Mouse (Mus musculus) cerebral cortex, adult 2 months (tissue): ENCODE data around the gene Fars2.

ENCODE experiments used
- WGBS: fragments of 180-500 bp; shearing (Covaris S2); methylation state at CpG from one replicate; pipeline ENCODE4 v1.1.7; 2018; 5-methylcytosine and 5-hydroxymethylcytosine counted together

Gene Fars2

DNA sequence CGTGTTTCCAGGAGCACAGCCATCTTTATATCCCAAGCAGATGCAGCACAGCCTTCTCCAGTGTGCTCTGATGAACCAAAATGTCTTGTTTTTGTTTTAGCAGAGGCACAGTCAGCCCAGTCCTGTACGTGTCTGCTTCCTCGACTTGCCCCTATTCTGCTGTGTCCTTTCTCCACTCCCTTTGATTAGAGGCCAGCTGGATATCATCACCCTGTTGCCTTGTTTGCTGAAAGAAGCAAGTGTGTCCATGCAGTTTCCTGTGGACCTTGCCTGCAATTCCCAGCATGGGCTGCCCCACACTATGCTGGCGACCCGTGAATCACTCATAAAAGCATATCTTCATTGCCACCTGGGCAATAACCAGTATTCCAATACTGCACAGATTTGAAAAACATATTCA lies 360.4 kb downstream of the Fars2 start:
- WGBS: 67% methylated on average over 5 of the region's 5 CpGs

DNA sequence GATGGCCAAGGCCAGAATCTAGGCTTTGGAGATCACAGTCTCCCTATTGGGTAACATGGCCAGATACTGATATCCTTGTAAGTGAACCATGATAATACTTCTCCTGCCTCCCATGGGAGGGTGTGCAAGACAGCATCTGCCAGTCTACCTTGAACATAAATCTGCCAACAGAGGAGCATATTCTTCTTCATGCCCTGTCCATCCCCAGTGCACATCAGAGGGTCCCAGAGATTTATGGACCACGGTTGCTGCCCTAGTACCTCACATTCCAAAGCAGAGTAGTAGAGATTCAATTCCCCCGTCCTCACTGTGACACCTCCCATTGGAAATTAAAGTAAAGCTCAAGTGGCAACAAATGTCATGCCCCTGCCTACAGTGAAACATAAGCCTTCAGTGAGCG lies 361.0 kb downstream of the Fars2 start:
- WGBS: 95% methylated on average over 3 of the region's 3 CpGs

DNA sequence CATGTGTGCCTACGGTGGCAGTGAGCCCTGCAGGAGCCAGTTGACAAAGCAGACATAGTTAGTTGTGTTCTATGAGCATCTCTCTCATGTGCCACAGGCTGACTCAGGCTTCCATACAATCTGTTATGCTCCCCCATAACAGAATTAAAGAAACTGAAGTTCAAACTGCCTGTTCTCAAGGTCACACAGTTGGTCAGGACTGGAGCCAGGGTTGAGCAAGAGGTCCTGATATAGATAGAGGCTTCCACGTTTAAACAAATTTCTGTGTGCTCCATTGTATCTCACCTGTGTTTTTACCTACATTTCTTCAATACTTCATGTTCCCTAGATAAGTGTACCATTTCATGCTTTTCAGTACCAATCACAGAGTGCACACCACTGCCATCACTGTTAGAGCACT lies 362.9 kb downstream of the Fars2 start:
- WGBS: 95% methylated on average over 2 of the region's 2 CpGs

DNA sequence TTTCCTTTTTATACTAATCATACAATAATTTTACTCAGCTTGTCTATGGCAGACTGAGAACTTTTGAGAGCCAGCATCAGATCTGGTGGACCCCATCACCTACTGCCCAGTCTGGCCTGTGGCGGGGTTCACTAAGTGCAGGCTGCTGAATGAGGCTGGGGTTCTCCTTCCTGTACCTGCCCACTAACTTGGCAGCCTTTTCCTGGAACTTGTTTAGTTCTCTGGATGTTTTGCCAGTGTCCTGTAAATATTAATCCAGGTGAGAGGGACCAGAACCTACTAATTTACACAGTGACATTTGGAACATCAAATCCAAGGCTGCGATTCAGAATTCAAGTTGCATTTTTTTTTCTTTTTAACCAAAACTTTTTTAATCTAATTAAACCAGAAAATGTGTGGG lies 367.2 kb downstream of the Fars2 start:
- 93% methylated on average over 2 of the region's 2 CpGs for whole genome bisulfite sequencing

DNA sequence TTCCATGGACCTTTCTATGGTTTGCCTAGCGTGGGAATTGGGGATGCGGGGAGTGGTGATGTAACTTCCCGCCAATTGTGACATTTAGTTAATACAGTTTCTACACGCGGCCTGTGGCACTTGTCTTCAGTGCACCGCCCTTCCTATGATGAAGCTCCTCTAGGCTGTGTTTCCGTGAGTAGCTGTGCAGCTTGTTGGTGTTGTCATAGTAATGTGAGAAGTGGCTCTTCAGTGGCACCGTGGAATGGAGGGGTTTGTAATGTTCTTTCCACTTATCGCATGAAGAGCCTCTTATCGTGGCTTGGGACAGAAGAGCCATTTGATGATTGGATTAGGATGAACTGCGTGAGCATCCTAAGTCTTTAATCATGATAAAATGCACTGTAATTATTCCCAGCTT lies 369.5 kb downstream of the Fars2 start:
- WGBS: 94% methylated on average over 11 of the region's 11 CpGs

DNA sequence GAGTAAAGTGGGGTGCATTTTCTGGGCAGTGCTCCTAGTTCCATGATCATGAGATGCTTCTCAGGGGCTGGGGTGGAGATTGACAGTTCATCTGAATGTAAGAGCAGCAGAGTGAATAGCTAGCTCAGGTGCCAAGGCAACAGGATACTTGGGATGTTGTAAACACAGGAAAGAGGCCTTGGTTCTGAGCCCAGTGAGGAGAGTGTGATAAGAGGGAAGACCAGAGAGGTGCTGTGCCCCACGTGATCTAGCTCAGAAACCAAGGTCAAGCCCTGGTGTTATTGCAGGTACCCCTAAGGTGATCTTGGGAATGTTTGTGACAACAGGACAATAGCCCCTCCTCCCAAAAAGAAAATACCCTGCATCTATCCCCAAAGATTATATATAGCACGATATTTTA lies 372.2 kb downstream of the Fars2 start:
- WGBS: 74% methylated on average over 2 of the region's 2 CpGs

DNA sequence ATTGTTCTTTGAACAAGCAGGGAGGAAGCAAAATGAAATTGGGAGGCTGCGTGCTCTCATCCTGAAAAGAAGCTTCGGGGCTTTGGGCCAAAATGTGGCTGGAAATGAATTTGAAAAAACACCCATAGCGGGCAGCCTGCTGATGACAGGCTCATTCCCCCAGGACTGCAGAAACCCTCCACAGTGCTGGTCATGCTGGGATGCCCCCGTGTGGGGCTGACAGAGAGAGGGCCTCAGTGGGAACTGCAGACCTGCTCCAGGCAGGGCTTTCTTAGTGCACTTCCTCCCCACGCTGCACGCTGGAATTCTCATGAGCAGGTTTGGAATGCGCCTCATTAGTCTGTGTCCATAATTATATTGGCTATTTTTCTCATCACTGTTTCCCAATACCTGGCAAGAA lies 373.4 kb downstream of the Fars2 start:
- 48% methylated on average over 7 of the region's 7 CpGs for WGBS

DNA sequence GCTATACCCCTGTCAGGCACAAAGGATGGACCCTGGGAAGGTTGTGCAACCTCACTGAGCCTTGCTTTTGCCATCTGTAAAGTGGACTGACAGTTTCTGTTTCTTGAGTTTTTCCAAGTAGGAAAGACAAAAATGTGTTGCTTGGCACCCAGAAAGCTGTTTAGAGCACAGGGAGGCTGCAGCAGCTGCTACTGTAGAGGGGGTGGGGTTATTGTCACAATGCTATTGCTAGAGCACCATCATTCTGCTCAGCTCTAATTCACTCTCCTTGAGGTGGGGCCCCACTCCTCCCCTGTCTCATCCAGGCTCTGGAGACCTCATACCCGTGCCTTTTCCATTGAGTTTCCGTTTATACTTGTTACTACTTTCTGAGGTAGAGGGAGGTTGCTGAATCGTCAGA lies 375.2 kb downstream of the Fars2 start:
- 43% methylated on average over 3 of the region's 3 CpGs for WGBS

DNA sequence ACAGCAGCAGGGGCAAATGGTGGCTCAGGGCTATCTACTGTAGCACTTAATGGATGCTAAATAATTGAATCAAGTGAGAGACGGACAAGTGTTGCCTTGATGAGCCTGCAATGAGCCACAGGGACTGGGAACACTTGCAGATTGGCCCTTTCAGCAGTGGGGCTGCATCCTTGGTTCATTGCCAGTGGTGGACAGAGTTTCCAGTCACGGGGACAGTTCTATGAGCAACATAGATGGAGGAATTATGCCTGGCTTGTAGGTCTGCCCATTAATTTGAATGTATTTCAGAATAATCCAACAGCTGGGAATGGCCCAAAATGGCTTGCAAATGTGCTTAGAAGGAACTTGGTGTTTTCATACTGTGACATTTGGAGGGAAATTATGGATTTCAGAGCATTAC lies 376.1 kb downstream of the Fars2 start:
- WGBS: 40% methylated on average over 2 of the region's 2 CpGs

DNA sequence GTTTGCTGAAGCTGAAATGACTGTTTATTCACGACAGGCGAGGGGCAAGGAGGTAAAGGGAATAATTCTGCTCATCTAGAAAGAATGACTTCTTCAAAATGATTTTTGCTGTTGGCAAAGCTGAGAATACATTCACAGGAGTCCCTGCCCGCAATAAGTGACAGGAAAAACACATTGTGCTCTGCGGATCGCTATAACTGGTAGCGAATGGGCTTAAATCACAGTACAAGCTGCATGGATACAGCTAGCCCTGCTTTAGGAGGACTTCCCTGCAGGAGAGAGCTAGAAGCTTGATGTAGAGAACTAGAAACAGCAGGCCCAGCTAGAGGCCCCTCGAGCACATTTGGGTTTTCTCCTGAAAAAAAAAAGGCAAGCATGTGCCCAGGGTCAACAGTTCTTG lies 376.6 kb downstream of the Fars2 start:
- 45% methylated on average over 7 of the region's 7 CpGs for WGBS

DNA sequence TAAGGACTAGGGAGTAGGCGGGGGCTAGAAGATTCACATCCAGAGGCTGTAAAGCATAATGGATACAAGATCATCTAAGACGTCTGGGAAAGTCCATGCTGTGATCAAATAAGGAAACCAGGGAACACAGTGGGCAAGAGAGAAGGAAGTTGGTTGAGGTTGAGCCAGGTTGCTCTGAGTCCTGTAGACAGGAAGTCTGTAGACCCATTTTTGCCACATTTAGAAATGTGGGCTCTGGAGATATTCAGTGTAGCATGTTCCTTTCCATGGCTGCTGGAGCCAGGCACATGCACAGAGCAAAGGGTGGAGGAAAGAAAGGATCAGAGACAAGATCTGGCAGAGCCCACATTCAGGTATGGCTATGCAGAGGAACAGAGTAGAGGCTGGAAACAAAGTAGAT lies 378.8 kb downstream of the Fars2 start:
- 79% methylated on average over 2 of the region's 2 CpGs for WGBS

DNA sequence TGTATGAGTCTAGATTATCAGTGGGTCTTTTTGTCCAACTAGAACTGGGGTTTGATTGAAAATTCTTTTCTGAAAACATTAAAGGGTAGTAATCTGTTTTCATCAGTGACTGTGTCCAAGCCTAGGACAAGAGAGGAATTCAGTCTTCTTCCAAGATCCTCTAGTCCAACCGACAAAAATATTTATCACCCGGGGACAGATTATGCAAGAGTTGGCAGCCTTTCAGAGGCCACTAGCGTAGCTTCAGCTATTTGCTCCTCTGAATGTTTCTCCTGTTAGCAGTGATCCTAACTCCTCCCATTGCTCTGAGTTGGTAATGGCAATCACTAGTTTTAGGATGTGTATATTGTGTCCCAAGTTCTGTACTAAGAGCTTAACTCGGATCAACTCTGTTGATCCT lies 380.1 kb downstream of the Fars2 start:
- 49% methylated on average over 4 of the region's 4 CpGs for WGBS

DNA sequence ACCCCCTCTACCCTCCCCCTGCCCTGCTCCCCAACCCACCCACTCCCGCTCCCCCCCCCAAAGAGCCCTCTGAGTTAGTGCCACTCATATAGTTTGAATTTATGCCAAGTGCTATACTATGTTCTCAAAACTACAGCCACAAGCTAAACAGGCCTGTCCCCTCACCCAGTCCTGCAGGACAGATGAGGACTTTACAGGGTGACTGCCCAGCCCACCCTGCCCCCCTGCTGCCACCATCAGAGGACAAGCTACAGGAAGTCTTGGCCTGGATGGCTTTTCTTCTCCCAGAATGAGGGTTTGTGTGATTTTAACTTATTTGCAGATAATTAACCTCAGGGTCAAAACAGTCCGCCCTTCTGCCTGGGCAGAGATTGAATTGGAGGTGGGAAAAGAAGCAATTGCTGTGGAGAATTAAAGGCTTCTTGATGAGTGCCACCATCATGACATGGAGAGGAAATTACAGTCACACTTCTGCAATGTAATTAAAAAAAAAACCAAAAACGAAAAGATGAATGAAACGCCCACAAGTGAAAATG lies 383.2 kb downstream of the Fars2 start:
- 69% methylated on average over 4 of the region's 4 CpGs for WGBS

DNA sequence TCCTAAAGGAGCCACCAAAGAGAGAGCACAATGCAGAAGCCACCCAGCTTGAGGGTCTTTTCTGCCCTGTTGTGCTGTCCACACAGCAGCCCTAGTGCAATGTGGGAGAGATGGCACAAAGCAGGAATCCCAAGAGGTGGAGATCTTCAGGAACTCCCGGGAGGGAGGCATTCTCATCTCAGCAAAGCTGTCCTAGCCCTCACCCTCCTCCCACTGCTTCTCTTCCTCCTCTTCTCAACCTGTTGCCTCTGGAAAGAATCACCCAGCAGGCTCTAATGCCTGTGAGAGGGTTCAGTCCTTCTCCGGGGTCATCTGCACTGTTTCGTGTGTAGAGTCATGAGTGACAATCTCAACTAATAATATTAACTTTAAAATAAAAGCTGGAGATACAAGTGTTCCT lies 386.3 kb downstream of the Fars2 start:
- WGBS: 49% methylated on average over 3 of the region's 3 CpGs

DNA sequence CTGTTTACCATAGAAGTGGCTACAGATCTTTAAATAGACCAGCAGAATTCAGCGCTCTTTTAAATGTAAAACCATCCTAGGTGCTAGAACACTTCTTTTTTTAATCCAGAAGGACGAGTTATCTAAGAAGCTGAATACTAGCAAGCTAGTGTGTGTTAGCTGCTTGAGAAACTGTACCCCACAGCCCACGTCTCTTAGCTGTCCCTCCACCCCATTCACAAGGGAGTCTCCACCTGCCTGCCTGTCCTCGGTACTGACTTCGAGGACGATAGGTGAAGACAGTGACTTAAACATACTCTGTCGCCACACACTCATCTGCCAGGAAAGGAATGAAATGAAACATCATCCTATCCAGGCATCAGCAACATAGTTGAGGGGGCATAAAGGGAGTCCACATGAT lies 386.8 kb downstream of the Fars2 start:
- WGBS: 55% methylated on average over 7 of the region's 7 CpGs

DNA sequence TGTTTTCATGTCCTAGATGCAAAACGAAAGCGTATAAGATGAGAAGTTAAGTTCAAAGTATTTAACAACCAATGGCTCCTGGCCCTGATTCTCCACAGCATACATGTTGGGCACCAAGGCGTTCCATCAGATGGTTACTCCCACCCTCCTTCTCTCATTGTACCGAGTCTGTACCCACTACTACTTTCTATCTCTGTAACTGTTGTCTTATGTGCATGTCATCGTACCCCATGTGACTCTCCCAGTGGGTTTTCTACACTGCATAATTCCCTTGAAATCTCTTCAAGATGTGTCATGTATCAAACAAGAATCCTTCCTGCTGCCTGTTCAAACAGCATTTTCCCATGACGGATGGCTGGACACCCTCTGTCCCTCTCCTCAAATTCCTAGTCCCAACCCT lies 388.5 kb downstream of the Fars2 start:
- WGBS: 56% methylated on average over 6 of the region's 6 CpGs

DNA sequence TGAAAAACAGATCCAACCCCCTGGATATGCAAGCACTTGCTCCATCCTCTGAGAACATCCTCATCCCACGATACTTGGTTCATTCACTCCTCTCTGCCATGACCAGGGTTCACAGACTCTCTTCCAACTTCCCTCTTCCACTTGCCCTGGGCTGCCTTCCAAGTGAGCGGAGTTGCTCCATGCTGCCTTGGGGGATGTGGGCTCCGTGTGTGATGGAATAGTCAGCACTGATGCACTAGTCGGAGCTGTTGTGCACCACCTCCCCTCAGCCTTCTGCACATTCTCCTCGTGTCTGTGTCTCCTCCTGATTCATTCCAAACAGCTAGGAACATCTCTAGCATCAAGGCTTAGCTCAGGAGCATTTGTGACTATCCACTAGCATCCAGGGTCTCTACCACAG lies 389.1 kb downstream of the Fars2 start:
- 22% methylated on average over 5 of the region's 5 CpGs for WGBS

DNA sequence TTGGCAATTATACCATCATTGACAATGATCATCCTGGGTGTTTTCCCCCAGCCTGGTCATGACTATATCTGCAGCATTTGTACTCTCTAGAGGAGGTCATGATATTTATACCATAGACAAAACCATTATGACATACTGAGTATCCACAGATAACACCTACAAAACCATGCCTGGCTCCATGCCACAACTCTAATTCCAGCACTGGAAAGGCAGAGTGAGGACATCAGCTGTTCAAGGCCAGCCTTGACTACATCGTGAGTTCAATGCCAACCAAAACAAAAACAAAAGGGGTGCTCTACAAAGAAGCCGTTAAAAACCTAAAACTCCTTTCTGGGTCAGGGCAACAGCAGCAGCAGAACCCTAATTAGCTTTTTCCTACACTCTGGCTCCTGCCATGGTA lies 392.9 kb downstream of the Fars2 start:
- WGBS: 34% methylated on average over 2 of the region's 2 CpGs

DNA sequence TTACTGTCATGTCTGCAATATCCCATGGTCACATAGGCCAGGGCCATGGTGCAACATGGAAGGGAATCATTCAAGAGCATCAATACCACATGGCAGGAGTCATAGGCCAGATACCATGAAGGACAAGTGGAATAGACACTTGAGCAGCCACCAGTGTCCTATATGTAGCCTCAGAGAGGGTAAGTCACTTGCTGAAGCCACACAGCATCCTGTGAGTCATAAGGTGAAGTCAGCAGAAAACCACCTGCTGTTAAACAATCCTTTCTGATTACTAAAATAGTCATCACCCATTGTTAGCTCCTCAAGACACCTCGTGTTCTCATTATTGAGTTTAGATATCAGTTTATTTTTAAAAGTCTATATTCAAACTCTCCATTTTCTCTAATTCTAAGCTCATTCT lies 395.9 kb downstream of the Fars2 start:
- 73% methylated on average over 1 of the region's 1 CpGs for WGBS

DNA sequence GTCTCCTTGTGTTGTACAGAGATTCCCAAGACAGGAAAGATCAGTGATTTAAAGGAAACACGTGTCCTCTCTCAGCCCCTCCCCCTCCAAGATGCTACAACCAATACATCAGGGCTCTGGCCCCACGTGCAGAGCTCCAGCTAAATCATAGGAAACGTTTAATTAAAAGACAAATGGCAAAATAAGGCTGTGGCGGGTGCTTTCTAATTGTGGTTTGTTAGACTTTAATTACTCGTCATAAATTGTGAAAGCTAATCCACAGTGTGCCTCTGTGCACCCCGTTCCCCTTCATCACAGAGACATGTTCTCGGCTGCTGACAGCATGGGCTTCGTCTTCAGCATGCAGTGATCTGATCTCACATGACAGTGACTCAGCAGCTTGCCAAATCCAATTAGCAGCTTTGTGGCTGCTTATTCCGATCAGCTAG lies 400.9 kb downstream of the Fars2 start:
- WGBS: 46% methylated on average over 9 of the region's 9 CpGs

DNA sequence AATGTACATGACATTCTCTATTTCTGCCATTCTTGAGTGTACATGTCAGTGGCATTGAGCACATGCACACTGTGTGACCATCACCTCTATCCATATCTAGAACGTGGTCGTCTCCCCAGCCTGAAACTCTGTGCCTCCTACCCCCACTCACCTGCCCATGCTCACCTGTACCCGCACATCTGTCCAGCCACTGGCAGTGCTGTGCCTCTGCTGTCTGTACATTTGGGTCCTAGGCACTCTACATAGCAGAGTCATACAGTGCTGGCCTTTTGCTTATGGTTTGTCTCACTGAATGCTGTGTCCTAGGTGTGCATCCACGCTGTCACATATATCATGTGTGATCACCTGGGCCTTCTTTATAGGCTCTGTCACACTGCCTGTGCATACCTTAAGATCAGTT lies 410.5 kb downstream of the Fars2 start:
- WGBS: 95% methylated on average over 4 of the region's 4 CpGs

DNA sequence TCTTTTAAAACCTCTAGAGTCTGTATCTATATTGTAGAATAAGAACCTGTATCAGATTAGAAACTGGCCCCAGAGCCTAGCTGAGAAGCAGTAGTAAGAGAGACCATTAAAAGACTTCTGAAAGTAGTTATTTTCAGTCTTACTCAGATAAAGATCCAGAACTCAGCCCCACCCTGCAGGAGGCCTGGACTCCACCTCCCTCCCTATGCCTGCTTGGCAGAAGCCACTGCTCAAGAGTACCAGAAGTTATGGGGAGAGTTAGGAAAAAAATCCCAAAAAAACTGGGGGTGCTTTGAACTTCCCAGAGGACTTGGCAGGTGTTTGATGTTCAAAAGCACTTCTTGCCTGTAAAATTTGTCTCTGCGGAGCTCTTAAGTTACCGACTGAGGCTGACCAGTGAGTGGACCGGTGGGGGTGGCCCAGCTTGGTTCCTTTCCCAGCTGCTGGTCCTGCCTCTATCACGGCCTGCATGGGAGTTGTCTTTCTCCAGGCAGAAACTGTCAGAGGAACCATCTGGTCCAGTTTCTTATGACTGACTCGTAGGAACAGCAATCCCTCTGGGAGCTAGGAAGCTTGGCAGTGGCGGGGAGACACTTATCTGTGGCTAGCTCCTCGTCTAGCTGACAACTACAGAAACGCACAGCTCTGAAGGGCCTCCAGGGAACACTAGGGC lies 411.1 kb downstream of the Fars2 start:
- 47% methylated on average over 8 of the region's 8 CpGs for WGBS

DNA sequence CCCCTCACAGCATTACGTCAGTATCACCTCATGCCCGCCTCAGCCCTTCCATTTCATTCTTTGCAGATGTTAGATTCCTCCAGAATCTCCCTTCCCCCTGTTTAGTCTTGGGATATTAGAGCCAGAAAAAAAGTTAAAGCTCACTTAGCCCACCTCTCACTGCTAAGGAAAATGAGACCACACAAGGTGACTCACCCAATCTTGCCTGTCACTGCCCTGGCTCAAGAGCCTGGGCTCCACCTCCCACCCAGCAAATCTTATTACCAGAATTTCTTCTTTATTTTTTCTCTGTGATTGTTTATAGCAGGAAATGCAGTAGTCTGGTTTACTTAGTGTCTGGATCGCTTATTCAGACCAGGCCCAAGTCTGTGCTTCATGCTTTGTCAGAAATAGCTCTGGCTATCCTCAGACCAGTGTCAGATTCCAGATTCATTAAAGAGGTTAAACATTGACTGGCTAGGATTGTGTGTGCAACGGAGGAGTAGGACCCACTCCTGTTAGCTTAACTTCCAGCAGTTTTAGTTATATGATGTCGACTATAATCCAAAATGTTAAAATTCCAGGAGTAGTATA lies 412.3 kb downstream of the Fars2 start:
- 92% methylated on average over 5 of the region's 5 CpGs for whole genome bisulfite sequencing

DNA sequence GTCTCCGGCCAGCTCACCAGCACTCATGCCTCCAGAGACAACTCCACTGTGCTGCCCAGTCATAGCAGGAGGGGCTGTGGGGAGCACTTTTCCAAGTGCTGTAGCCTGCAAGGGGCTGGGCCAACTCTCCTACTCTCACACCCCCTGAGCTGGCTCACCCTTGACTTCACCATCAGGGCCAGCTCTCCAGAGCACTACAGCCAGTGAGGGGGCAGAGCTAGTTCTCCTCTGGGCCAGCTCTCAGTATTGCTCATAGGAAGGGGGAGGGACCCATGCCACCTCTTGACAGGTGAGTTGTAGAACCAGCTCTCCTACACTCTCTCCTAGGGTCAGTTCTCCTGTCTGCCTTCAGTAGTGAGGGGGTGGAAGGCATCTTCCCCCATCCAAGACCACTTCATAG lies 413.6 kb downstream of the Fars2 start:
- WGBS: 82% methylated on average over 1 of the region's 1 CpGs
